Mouse (Mus musculus): ENCODE results near the gene Mipep. TPM values are rescaled to one million over a fixed set of nuclear protein-coding genes. Genes with fewer than 3 reads are reported as not detected.

The Mipep gene
- polyA plus RNA-seq, 1 experiment, result 0.76 TPM

GRCm38 (mm10) chr14:60935705-60936104, 151.3 kb downstream of the Mipep start:
- Histone ChIP-seq H3K4me1 (ENCODE audit: control insufficient read depth) (no peaks in the 10 kb centered on the region), H3K27me3 (ENCODE audit: control insufficient read depth) (no peaks in the 10 kb centered on the region), H3K4me3 (replicated peaks) (no peak overlapping the region), H3K9me3 (ENCODE audit: control insufficient read depth, low read length) (no peaks in the 10 kb centered on the region), H3K36me3 (ENCODE audit: control insufficient read depth) (no peaks in the 10 kb centered on the region)
- no peak for TF ChIP-seq TAL1 (IDR thresholded peaks at IDR 0.05; ENCODE audit: low read length)
- no peak for TF ChIP-seq GATA1 (IDR thresholded peaks at IDR 0.05; ENCODE audit: low read length)

- Histone ChIP-seq H3K4me1 (ENCODE audit: control insufficient read depth) (no peaks in the 10 kb centered on the region), H3K36me3 (ENCODE audit: control insufficient read depth) (no peaks in the 10 kb centered on the region), H3K4me3 (replicated peaks) (no peak overlapping the region), H3K27me3 (ENCODE audit: control insufficient read depth) (no peaks in the 10 kb centered on the region), H3K9me3 (ENCODE audit: control insufficient read depth, low read length) (no peaks in the 10 kb centered on the region)
- TF ChIP-seq TAL1 (IDR thresholded peaks at IDR 0.05; ENCODE audit: low read length) (no peak), GATA1 (IDR thresholded peaks at IDR 0.05; ENCODE audit: low read length) (no peak)
Measured at GRCm38 (mm10) chr14:60937481-60938039, 153.2 kb downstream of the Mipep start.

Other genes with a start within 250 kb of the Mipep start
- 4.5 and 4.8 TPM in 2 replicates for gene Spata13, start 150.6 kb upstream of the Mipep start, polyA plus RNA-seq (2012)
- 0.08 and 0.14 TPM in 2 replicates for gene C1qtnf9, start 16.4 kb upstream of the Mipep start, polyA plus RNA-seq (2012)